Mouse (Mus musculus): Measurements from ENCODE around the gene Lancl3.

DNA sequence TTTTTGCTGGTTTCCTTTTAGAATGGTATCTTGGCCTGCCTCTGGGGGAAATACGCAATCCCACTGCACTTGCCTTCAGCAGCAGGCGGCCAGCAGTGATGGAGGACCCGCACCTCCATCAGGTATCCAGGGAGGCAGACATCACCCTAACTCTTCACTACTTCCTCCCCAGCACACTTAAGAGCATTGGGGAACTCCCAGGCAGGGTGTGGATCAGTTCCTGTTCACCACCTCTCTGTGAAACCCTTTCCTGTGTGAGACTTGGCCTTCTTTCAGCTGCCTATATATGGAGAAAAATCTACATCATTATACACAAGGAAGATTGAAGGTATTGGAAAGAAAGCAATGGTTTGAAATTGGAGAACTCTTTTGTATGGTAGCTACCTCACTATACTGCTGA, 19.9 kb downstream of the Lancl3 start:
- no peak for TF ChIP-seq CTCF (IDR thresholded peaks at IDR 0.05; ENCODE audit: extremely low read depth, insufficient read depth, insufficient read length, insufficient replicate concordance)
- no peak for TF ChIP-seq POLR2A (IDR thresholded peaks at IDR 0.05; ENCODE audit: low read depth, low read length)

All from spleen, adult 2 months (tissue).